Mouse (Mus musculus) CD8-positive naive resting alpha-beta T cell, adult 57 days (primary cell): Measurements from ENCODE around the gene Olfr1047. TPM values are rescaled to one million over a fixed set of nuclear protein-coding genes. Genes with fewer than 3 reads are reported as not detected.

Experiments
- total RNA-seq: library from RNA; stranded (reverse); gene quantifications from one replicate; pipeline ENCODE4 v1.2.4, GENCODE M21; 2023

Gene Olfr1047
- total RNA-seq, result not detected

DNA sequence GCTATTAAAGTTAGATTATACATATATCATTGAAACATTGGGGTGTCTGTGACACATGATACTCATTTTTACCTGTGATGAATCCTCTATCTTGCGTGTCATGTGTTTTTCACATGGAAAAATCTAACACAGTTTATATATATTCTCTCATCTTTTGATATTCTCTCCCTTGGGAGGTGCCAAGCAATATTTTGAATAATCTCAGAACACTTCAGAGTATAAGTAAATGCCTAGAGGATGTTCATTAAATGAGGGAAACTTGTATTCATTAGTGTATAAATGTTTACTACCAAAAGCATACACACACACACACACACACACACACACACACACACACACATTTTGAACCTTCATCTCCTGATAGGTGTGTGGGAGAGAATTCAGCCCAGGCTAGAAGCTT, at the start of gene Olfr1047:
TSS of gene Olfr1047 (minus strand) at position 101 of the 400 bp plus-strand sequence.

DNA sequence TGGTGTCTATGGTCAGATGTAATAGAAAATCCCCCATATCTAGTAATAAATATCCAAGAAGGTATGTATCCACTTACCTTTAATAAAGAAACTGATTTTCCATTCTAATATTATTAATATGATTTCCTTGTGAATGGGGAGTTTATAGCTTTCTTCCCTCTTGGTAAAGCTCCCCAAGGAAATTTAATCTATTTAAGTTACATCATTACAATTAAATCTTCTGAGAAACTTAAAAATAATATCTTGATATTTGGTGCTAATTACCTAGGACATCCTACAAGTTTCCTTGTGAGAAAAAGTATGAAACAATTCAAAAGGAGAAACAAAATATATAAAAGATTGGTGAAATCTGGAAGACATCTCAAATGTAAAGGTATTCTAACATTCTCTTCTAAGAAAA, 47.8 kb upstream of the Olfr1047 start, which contains the start of gene Olfr1051:
TSS of gene Olfr1051 (minus strand) at position 101 of the 400 bp plus-strand sequence.

DNA sequence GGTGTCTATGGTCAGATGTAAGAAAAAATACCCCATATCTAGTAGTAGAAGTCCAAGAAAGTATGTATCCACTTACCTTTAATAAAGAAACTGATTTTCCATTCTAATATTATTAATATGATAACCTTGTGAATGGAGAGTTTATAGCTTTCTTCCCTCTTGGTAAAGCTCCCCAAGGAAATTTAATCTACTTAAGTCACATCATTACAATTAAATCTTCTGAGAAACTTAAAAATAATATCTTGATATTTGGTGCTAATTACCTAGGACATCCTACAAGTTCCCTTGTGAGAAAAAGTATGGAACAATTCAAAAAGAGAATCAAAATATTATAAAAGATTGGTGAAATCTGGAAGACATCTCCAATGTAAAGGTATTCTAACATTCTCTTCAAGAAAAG, 27.0 kb upstream of the Olfr1047 start, which contains the start of gene Olfr1049:
TSS of gene Olfr1049 (minus strand) at position 101 of the 400 bp plus-strand sequence.

DNA sequence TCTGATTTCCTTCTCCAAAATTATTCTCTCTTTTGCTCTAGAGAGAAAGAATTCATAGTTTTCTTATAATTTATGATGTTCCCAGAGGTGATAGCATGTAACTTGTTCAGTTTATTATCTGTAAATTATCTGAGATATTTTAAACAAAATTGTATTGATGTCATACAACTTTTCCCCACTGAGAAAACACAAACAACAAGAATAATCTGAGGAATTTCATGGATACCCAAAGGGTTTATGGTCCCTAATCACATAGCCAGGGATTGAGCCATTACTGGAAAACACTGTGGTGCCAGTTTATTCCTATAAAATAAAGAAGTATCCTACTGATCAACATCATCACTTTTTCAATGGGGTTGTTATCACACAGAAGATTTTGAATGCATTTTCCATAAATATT, 9.0 kb upstream of the Olfr1047 start, which contains the start of gene Olfr1048:
TSS of gene Olfr1048 (minus strand) at position 101 of the 400 bp plus-strand sequence.

DNA sequence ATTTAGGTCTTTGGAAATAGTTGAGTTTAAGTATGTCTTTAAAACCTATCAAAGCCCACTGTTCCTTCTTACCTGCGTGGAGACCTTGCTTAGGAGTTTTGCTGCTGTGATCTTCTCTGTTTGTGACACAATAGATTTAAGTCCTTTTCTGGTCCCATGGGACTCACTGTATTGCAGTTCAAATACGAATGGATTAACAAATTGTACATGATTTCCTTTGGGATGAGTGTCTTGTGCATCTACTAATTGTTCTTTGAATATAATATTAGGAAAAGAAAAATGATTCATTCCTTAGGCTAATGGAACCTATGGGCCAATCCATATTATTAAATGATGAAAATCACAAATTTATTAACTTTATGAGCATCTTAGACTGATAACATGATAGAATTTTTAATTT, 12.0 kb downstream of the Olfr1047 start, which contains the start of gene Olfr1046:
TSS of gene Olfr1046 (minus strand) at position 101 of the 400 bp plus-strand sequence.

DNA sequence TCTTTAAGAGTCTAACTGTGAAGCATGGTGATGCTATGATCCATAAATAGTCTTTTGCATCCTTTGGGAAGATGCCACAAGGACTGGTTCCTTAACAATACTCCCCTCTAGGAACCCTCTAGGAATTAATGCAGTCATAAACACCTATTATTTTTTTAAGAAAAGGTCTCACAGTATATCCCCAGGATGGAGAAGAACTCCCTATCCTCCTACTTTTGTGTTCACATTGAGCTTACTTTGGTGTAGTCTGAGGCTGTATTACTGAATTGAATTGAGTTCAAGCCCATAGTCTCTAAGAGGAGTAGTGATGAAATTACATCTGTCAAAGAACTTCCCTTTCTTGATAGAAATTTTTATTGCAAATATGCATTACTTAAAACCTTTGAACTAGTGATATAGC, 28.3 kb downstream of the Olfr1047 start, which contains the start of gene Olfr1045:
TSS of gene Olfr1045 (minus strand) at position 101 of the 400 bp plus-strand sequence.

DNA sequence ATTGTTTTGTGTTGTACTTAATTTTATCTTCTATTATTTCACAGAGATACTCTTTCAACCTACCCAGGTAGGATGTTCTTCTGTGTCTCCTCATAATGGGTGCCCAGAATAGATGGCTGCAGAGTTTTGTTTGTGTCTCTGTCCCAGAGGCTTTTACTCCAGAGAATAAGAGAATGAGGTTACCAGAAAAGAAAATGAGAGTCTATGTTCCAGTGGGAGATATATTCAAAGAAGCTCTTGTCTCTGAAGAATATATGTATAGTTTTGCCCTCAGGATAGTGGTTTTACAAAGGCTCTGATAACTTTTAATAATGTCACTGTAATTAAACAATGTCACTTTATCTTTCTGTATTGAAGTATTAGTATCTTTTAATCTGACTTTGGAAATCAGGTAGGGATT, 45.6 kb downstream of the Olfr1047 start, which contains the start of gene Olfr52:
TSS of gene Olfr52 (minus strand) at position 101 of the 400 bp plus-strand sequence.

DNA sequence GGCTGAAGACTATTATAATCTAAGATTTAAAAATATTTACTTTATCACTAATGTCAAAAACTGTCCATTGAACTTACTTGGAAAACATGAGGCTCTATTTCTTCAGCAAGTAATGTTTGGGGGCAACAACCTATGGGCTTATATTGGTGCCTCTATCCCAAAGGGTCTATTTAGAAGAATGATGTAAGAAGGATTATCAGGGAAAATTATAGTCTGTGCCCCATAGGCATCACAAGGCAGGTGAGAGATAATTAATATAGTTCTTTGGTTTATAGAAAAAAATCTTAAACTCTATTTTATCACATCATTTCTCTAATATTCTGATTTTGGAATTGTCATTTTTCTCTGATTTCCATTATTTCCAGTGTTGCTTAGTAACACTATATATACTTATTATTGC, 53.5 kb downstream of the Olfr1047 start, which contains the start of gene Olfr1044:
TSS of gene Olfr1044 (minus strand) at position 101 of the 400 bp plus-strand sequence.

Other genes starting within 250 kb of the Olfr1047 start
- not detected for gene Olfr1031, start 241.1 kb downstream of the Olfr1047 start, total RNA-seq
- not detected for gene Olfr1032, start 225.9 kb downstream of the Olfr1047 start, total RNA-seq
- not detected for gene Olfr1033, start 210.8 kb downstream of the Olfr1047 start, total RNA-seq
- gene Olfr1034, start 185.5 kb downstream of the Olfr1047 start, total RNA-seq, result not detected
- not detected for gene Olfr1036, start 157.4 kb downstream of the Olfr1047 start, total RNA-seq
- gene Olfr1037, start 144.0 kb downstream of the Olfr1047 start, total RNA-seq, result not detected
- not detected for gene Olfr1039, start 95.5 kb downstream of the Olfr1047 start, total RNA-seq
- not detected for gene Olfr1040, start 84.7 kb downstream of the Olfr1047 start, total RNA-seq
- not detected for gene Olfr1042, start 69.6 kb downstream of the Olfr1047 start, total RNA-seq
- gene Olfr1043, start 63.9 kb downstream of the Olfr1047 start, total RNA-seq, result not detected
- not detected for gene Olfr1044, start 53.6 kb downstream of the Olfr1047 start, total RNA-seq
- not detected for gene Olfr52, start 45.7 kb downstream of the Olfr1047 start, total RNA-seq
- not detected for gene Olfr1045, start 28.4 kb downstream of the Olfr1047 start, total RNA-seq
- not detected for gene Olfr1046, start 12.1 kb downstream of the Olfr1047 start, total RNA-seq
- gene Olfr1048, start 8.9 kb upstream of the Olfr1047 start, total RNA-seq, result not detected
- gene Olfr1049, start 26.9 kb upstream of the Olfr1047 start, total RNA-seq, result not detected
- gene Olfr1051, start 47.7 kb upstream of the Olfr1047 start, total RNA-seq, result not detected
- not detected for gene Olfr1052, start 61.1 kb upstream of the Olfr1047 start, total RNA-seq
- gene Olfr1053, start 83.9 kb upstream of the Olfr1047 start, total RNA-seq, result not detected
- gene Olfr1054, start 104.0 kb upstream of the Olfr1047 start, total RNA-seq, result not detected
- not detected for gene Olfr1055, start 118.9 kb upstream of the Olfr1047 start, total RNA-seq
- not detected for gene Olfr1056, start 131.1 kb upstream of the Olfr1047 start, total RNA-seq
- not detected for gene Olfr1057, start 147.0 kb upstream of the Olfr1047 start, total RNA-seq
- gene Olfr1058, start 157.2 kb upstream of the Olfr1047 start, total RNA-seq, result not detected
- not detected for gene Olfr1061, start 182.6 kb upstream of the Olfr1047 start, total RNA-seq
- gene Olfr1062, start 195.3 kb upstream of the Olfr1047 start, total RNA-seq, result not detected
- gene Olfr1065, start 219.2 kb upstream of the Olfr1047 start, total RNA-seq, result not detected
- gene Olfr1066, start 224.9 kb upstream of the Olfr1047 start, total RNA-seq, result not detected